Mouse (Mus musculus) MEL (cell line): ENCODE data around the gene Ppt2. TPM values are rescaled to one million over a fixed set of nuclear protein-coding genes. Genes with fewer than 3 reads are reported as not detected.

ENCODE experiments used
- DNase-seq: peaks from one replicate; pipeline ENCODE4 v3.0.0; 2011; ENCODE audit warnings: low read depth, low spot score
- H3K27ac ChIP-seq: 2 replicates; pipeline ENCODE4 v1.5.1; 2012; ENCODE audit warnings: low read depth, mild to moderate bottlenecking, control low read depth, low read length, moderate library complexity; ENCODE audit not compliant: control insufficient read depth
- H3K27me3 ChIP-seq, 2 experiments: fragments of 150-350 bp in 1 of 2; sonication (generic) in 1 of 2; 2 replicates each; pipeline ENCODE4 v1.6.1; 2012; ENCODE audit warnings: low read length in 2 of 2, mild to moderate bottlenecking in 2 of 2, improper control_type of control experiment in 1 of 2, moderate library complexity in 1 of 2; ENCODE audit not compliant: insufficient read depth in 2 of 2, control insufficient read depth in 1 of 2
- H3K36me3 ChIP-seq, 2 experiments: 2 replicates each; pipeline ENCODE4 v1.6.1; 2012 to 2014; ENCODE audit warnings: low read length in 2 of 2, improper control_type of control experiment in 1 of 2, inconsistent platforms in 1 of 2, mild to moderate bottlenecking in 1 of 2; ENCODE audit not compliant: insufficient read depth in 2 of 2, control insufficient read depth in 1 of 2
- H3K4me1 ChIP-seq, 2 experiments: fragments of 150-350 bp in 1 of 2; sonication (generic) in 1 of 2; 2 replicates each; pipeline ENCODE4 v1.6.1; 2012; ENCODE audit warnings: low read length in 2 of 2, improper control_type of control experiment in 1 of 2, mild to moderate bottlenecking in 1 of 2; ENCODE audit not compliant: insufficient read depth in 2 of 2, control insufficient read depth in 1 of 2
- H3K4me3 ChIP-seq, 2 experiments: fragments of 150-350 bp in 1 of 2; sonication (generic) in 1 of 2; 2 replicates each; pipeline ENCODE4 v1.5.1; 2012; ENCODE audit warnings: low read depth in 2 of 2, low read length in 2 of 2, mild to moderate bottlenecking in 2 of 2, moderate library complexity in 2 of 2, control low read depth in 1 of 2, improper control_type of control experiment in 1 of 2; ENCODE audit not compliant: control insufficient read depth in 1 of 2, insufficient read depth in 1 of 2
- H3K79me2 ChIP-seq: 2 replicates; pipeline ENCODE4 v1.6.1; 2012; ENCODE audit warnings: mild to moderate bottlenecking, low read length, moderate library complexity; ENCODE audit not compliant: control insufficient read depth, poor library complexity, insufficient read depth
- H3K9ac ChIP-seq: 2 replicates; pipeline ENCODE4 v1.6.1; 2012; ENCODE audit warnings: low read depth, mild to moderate bottlenecking, control low read depth, low read length, moderate library complexity; ENCODE audit not compliant: control insufficient read depth, poor library complexity, severe bottlenecking
- H3K9me3 ChIP-seq: fragments of 150-350 bp; sonication (generic); replicated peaks from 2 replicates; pipeline ENCODE4 v1.6.1; 2012; ENCODE audit warnings: mild to moderate bottlenecking, low read length, improper control_type of control experiment, moderate library complexity; ENCODE audit not compliant: insufficient read depth
- BHLHE40 ChIP-seq: IDR thresholded peaks from 2 replicates; pipeline ENCODE4 v1.6.1; 2012; ENCODE audit warnings: low read depth, mild to moderate bottlenecking, inconsistent platforms, low read length, improper control_type of control experiment, borderline replicate concordance
- CHD1 ChIP-seq: IDR thresholded peaks from 2 replicates; pipeline ENCODE4 v1.6.1; 2012; ENCODE audit warnings: low read depth, mild to moderate bottlenecking, inconsistent platforms, low read length, improper control_type of control experiment
- CHD2 ChIP-seq: IDR thresholded peaks from 2 replicates; pipeline ENCODE4 v1.6.1; 2011; ENCODE audit warnings: low read length, improper control_type of control experiment
- CTCF ChIP-seq, 3 experiments: IDR thresholded peaks in 2 of 3; conservative IDR thresholded peaks in 1 of 3; 2 replicates each; pipeline ENCODE4 v1.5.1; 2011 to 2012; ENCODE audit warnings: low read length in 3 of 3, low read depth in 2 of 3, mild to moderate bottlenecking in 2 of 3, improper control_type of control experiment in 1 of 3, inconsistent platforms in 1 of 3, mixed read lengths in 1 of 3, moderate library complexity in 1 of 3; ENCODE audit not compliant: control insufficient read depth in 1 of 3, insufficient read depth in 1 of 3, poor library complexity in 1 of 3, severe bottlenecking in 1 of 3
- ELF1 ChIP-seq: IDR thresholded peaks from 2 replicates; pipeline ENCODE4 v1.6.1; 2014; ENCODE audit warnings: low read depth, mild to moderate bottlenecking, inconsistent platforms, low read length, improper control_type of control experiment, moderate library complexity
- EP300 ChIP-seq, 2 experiments: IDR thresholded peaks; 2 replicates each; pipeline ENCODE4 v1.6.1; 2011; ENCODE audit warnings: improper control_type of control experiment in 2 of 2, low read length in 2 of 2, low read depth in 1 of 2, mild to moderate bottlenecking in 1 of 2
- GABPA ChIP-seq: IDR thresholded peaks from 2 replicates; pipeline ENCODE4 v1.6.1; 2012; ENCODE audit warnings: low read depth, mild to moderate bottlenecking, inconsistent platforms, low read length, improper control_type of control experiment, moderate library complexity
- HCFC1 ChIP-seq: IDR thresholded peaks from 2 replicates; pipeline ENCODE4 v1.6.1; 2012; ENCODE audit warnings: low read depth, mild to moderate bottlenecking, inconsistent platforms, low read length, improper control_type of control experiment, moderate library complexity
- JUND ChIP-seq: IDR thresholded peaks from 2 replicates; pipeline ENCODE4 v1.6.1; 2011; ENCODE audit warnings: low read depth, mild to moderate bottlenecking, improper control_type of control experiment, low read length
- KAT2A ChIP-seq: conservative IDR thresholded peaks from 2 replicates; pipeline ENCODE4 v1.6.1; 2012; ENCODE audit warnings: low read depth, low read length, improper control_type of control experiment, inconsistent platforms
- MAFK ChIP-seq: IDR thresholded peaks from 2 replicates; pipeline ENCODE4 v1.6.1; 2011; ENCODE audit warnings: low read depth, mild to moderate bottlenecking, low read length, improper control_type of control experiment, borderline replicate concordance
- MAX ChIP-seq: IDR thresholded peaks from 2 replicates; pipeline ENCODE4 v1.6.1; 2011; ENCODE audit warnings: low read length, improper control_type of control experiment
- MAZ ChIP-seq: IDR thresholded peaks from 2 replicates; pipeline ENCODE4 v1.6.1; 2012; ENCODE audit warnings: low read depth, mild to moderate bottlenecking, inconsistent platforms, low read length, improper control_type of control experiment
- MXI1 ChIP-seq: IDR thresholded peaks from 2 replicates; pipeline ENCODE4 v1.6.1; 2011; ENCODE audit warnings: mild to moderate bottlenecking, low read depth, low read length, improper control_type of control experiment
- MYB ChIP-seq: IDR thresholded peaks from 2 replicates; pipeline ENCODE4 v1.6.1; 2011; ENCODE audit warnings: mild to moderate bottlenecking, low read depth, low read length, improper control_type of control experiment
- MYC ChIP-seq: IDR thresholded peaks from 2 replicates; pipeline ENCODE4 v1.6.1; 2011; ENCODE audit warnings: low read depth, mild to moderate bottlenecking, low read length, improper control_type of control experiment, moderate library complexity
- POLR2A ChIP-seq, 2 experiments: IDR thresholded peaks; 2 replicates each; pipeline ENCODE4 v1.6.1; 2011 to 2012; ENCODE audit warnings: low read length in 2 of 2, mild to moderate bottlenecking in 2 of 2, control low read depth in 1 of 2, improper control_type of control experiment in 1 of 2, low read depth in 1 of 2, moderate library complexity in 1 of 2; ENCODE audit not compliant: control insufficient read depth in 1 of 2, insufficient read depth in 1 of 2, poor library complexity in 1 of 2
- POLR2AphosphoS5 ChIP-seq: IDR thresholded peaks from 2 replicates; pipeline ENCODE4 v1.6.1; 2012; ENCODE audit warnings: low read depth, borderline replicate concordance, mild to moderate bottlenecking, inconsistent platforms, low read length, moderate library complexity, mixed read lengths
- RAD21 ChIP-seq: IDR thresholded peaks from 2 replicates; pipeline ENCODE4 v1.6.1; 2011; ENCODE audit warnings: mild to moderate bottlenecking, low read depth, low read length, improper control_type of control experiment
- RCOR1 ChIP-seq: IDR thresholded peaks from 2 replicates; pipeline ENCODE4 v1.6.1; 2012; ENCODE audit warnings: low read depth, mild to moderate bottlenecking, inconsistent platforms, low read length, improper control_type of control experiment
- TAL1 ChIP-seq: IDR thresholded peaks from 2 replicates; pipeline ENCODE4 v1.6.1; 2012; ENCODE audit warnings: mild to moderate bottlenecking, inconsistent platforms, low read length, moderate library complexity, mixed read lengths
- TBP ChIP-seq: IDR thresholded peaks from 2 replicates; pipeline ENCODE4 v1.8.0; 2011; ENCODE audit warnings: low read depth, low read length, improper control_type of control experiment
- UBTF ChIP-seq: IDR thresholded peaks from 2 replicates; pipeline ENCODE4 v1.6.1; 2012; ENCODE audit warnings: low read depth, mild to moderate bottlenecking, inconsistent platforms, low read length, improper control_type of control experiment, moderate library complexity, borderline replicate concordance; ENCODE audit not compliant: insufficient read depth
- USF1 ChIP-seq: IDR thresholded peaks from 2 replicates; pipeline ENCODE4 v1.6.1; 2014; ENCODE audit warnings: low read depth, mild to moderate bottlenecking, inconsistent platforms, low read length, improper control_type of control experiment, moderate library complexity
- ZC3H11A ChIP-seq: IDR thresholded peaks from 2 replicates; pipeline ENCODE4 v1.6.1; 2012; ENCODE audit warnings: low read depth, mild to moderate bottlenecking, inconsistent platforms, low read length, improper control_type of control experiment
- ZKSCAN1 ChIP-seq: IDR thresholded peaks from 2 replicates; pipeline ENCODE4 v1.6.1; 2012; ENCODE audit warnings: low read depth, mild to moderate bottlenecking, inconsistent platforms, low read length, improper control_type of control experiment, moderate library complexity
- ZMIZ1 ChIP-seq: IDR thresholded peaks from 2 replicates; pipeline ENCODE4 v1.6.1; 2012; ENCODE audit warnings: low read depth, mild to moderate bottlenecking, inconsistent platforms, low read length, improper control_type of control experiment, moderate library complexity
- ZNF384 ChIP-seq: IDR thresholded peaks from 2 replicates; pipeline ENCODE4 v1.6.1; 2012; ENCODE audit warnings: low read depth, mild to moderate bottlenecking, inconsistent platforms, low read length, improper control_type of control experiment
- polyA plus RNA-seq, 2 experiments: library from polyadenylated mRNA; stranded (reverse) in 1 of 2; unstranded in 1 of 2; fragments of >175 nt in 1 of 2; fragments of >200 nt in 1 of 2; gene quantifications; 2 replicates each; pipeline versions ENCODE4 v1.2.1 to v1.2.4; 2012; ENCODE audit warnings: low replicate concordance in 2 of 2, low read depth in 1 of 2; ENCODE audit not compliant: insufficient read length in 2 of 2, insufficient read depth in 1 of 2, missing spikeins in 1 of 2
- total RNA-seq: library from RNA; depleted of rRNA; stranded (reverse); fragments of 300-350 nt; gene quantifications from 2 replicates; pipeline ENCODE4 v1.2.3, GENCODE M21; 2012

Ppt2 gene
- total and polyA plus RNA-seq, 3 experiments = 29.2 to 147 (median 67.1) TPM

DNA sequence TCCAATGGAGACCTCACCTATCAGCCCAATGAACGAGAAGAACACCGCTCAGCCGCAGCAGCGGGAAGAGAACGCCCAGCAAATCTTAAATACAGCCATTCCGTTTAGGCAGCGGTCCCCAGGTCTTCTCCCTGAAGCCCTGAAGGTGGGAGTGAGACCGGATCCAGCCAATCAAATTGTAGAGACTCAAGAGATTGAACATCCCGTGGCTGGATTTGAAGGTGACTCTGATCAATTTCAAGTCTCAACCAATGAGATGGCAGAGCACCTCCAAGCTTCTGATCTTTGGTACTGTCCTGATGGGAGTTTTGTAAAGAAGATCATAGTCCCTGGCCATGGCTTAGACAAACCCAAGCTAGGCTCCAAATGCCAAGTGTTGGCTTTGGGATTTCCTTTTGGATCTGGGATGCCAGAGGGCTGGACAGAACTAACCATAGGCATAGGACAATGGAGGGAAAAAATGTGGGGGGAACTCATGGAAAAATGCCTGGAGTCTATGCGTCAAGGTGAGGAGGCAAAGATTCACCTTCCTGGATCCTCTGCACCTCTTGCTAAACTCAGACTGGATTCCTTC is 17.0 kb upstream of the Ppt2 start:
- peak overlapping the region; percentile 76 for H3K27ac ChIP-seq
- H3K9ac ChIP-seq = peak overlapping the region; percentile 81
- peaks cover 15% of the 10 kb centered on the region for H3K79me2 ChIP-seq
- H3K4me1 ChIP-seq = peaks cover 0 to 20% of the 10 kb centered on the region in 2 experiments; a peak in 3 of 4 replicates
- peak; percentile 92 for DNase-seq
- peaks cover 0 to 12% of the 10 kb centered on the region in 2 experiments; a peak in 2 of 4 replicates for H3K36me3 ChIP-seq
- H3K4me3 ChIP-seq = peak overlapping the region; percentile 63 to 67
- no peak for TF ChIP-seq EP300 (IDR thresholded peaks at IDR 0.05; ENCODE audit: low read depth in 1 of 2, low read length in 2 of 2)
- no peak for TF ChIP-seq ZMIZ1
- TF ChIP-seq USF1 = no peak
- TF ChIP-seq JUND = no peak
- no peak for TF ChIP-seq ELF1
- TF ChIP-seq CHD1 = no peak
- TF ChIP-seq POLR2AphosphoS5 = no peak
- TF ChIP-seq MAX = 0 out of 2 replicates have a peak, but pooled peaks have one; percentile 14
- 0 out of 2 replicates have a peak, but pooled peaks have one; percentile 15 for TF ChIP-seq TBP
- no peak for TF ChIP-seq UBTF
- TF ChIP-seq GABPA = no peak
- TF ChIP-seq MXI1 = no peak
- TF ChIP-seq MAFK = no peak
- TF ChIP-seq POLR2A (IDR thresholded peaks at IDR 0.05; ENCODE audit: control insufficient read depth in 1 of 2, insufficient read depth in 1 of 2, low read depth in 1 of 2, low read length in 2 of 2, poor library complexity in 1 of 2) = 0 out of 4 replicates have a peak, but pooled peaks of 1 of the 2 experiments have one; percentile 10
- no peak for TF ChIP-seq TAL1
- no peak for TF ChIP-seq KAT2A
- no peaks in the 10 kb centered on the region for H3K27me3 ChIP-seq
- no peaks in the 10 kb centered on the region for H3K9me3 ChIP-seq

DNA sequence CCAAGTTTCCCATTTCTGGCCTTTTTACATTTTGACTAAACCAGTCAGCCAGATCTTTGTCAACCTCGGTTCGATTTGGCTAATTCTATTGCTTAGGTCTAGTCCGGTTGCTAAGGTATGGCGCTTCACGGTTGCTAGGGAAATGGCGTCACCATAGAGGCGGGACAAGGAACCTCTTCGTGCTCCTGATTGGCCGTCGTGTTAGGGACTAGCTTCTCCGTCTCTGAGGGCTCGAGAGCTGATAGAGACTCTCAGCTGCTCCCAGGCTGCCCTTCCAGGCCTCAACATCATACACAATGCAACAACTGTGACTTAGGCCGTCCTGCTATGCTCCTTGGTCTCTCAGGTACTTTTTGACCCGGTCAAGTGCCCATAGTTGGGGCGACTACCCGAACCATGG is 16.3 kb upstream of the Ppt2 start, which contains the start of gene Fkbpl:
Gene Fkbpl, plus strand, starts transcription at position 157 of the 400 bp plus-strand sequence.
- Histone ChIP-seq H3K27me3 (no peaks in the 10 kb centered on the region), H3K4me3 (peak within 1 kb of the TSS; percentile 63 to 67), H3K79me2 (peaks cover 15% of the 10 kb centered on the region), H3K36me3 (peaks cover 0 to 12% of the 10 kb centered on the region in 2 experiments; a peak in 2 of 4 replicates), H3K4me1 (peaks cover 0 to 20% of the 10 kb centered on the region in 2 experiments; a peak in 3 of 4 replicates), H3K9ac (peak within 1 kb of the TSS; percentile 81), H3K9me3 (no peaks in the 10 kb centered on the region), H3K27ac (peak within 1 kb of the TSS; percentile 76)
- peak; percentile 99 for DNase-seq
- TF ChIP-seq CTCF (IDR thresholded peaks at IDR 0.05 in 2 of 3, conservative IDR thresholded peaks at IDR 0.05 in 1 of 3; ENCODE audit: control insufficient read depth in 1 of 3, insufficient read depth in 1 of 3, low read depth in 2 of 3, low read length in 3 of 3, poor library complexity in 1 of 3, severe bottlenecking in 1 of 3) (no peak), POLR2AphosphoS5 (no peak), MAX (no peak), GABPA (no peak), ZC3H11A (no peak), BHLHE40 (no peak), RAD21 (no peak), MYB (no peak), ZKSCAN1 (no peak), ZMIZ1 (0 out of 2 replicates have a peak, but pooled peaks have one; percentile 29), MAZ (0 out of 2 replicates have a peak, but pooled peaks have one; percentile 12), POLR2A (IDR thresholded peaks at IDR 0.05; ENCODE audit: control insufficient read depth in 1 of 2, insufficient read depth in 1 of 2, low read depth in 1 of 2, low read length in 2 of 2, poor library complexity in 1 of 2) (peak; percentile 68 to 72; a peak in 3 of 4 replicates), ELF1 (peak; percentile 78), RCOR1 (no peak), MYC (no peak), KAT2A (peak; percentile 46; the same call in 1 of the 2 replicates), ZNF384 (no peak), TAL1 (no peak), MAFK (no peak), CHD2 (no peak), EP300 (IDR thresholded peaks at IDR 0.05; ENCODE audit: low read depth in 1 of 2, low read length in 2 of 2) (no peak), HCFC1 (peak; percentile 92)
